Mouse (Mus musculus) thymus, postnatal 25 days (tissue): ENCODE data around the gene Rnf151.
"Not testable (repeated sequence)": the region's sequence is repeated elsewhere in the genome, so short reads cannot be mapped to it uniquely, and the experiment has no call there.

Source experiments
- DNase-seq: peaks from one replicate; pipeline ENCODE4 v3.0.0; 2022

Gene Rnf151

DNA sequence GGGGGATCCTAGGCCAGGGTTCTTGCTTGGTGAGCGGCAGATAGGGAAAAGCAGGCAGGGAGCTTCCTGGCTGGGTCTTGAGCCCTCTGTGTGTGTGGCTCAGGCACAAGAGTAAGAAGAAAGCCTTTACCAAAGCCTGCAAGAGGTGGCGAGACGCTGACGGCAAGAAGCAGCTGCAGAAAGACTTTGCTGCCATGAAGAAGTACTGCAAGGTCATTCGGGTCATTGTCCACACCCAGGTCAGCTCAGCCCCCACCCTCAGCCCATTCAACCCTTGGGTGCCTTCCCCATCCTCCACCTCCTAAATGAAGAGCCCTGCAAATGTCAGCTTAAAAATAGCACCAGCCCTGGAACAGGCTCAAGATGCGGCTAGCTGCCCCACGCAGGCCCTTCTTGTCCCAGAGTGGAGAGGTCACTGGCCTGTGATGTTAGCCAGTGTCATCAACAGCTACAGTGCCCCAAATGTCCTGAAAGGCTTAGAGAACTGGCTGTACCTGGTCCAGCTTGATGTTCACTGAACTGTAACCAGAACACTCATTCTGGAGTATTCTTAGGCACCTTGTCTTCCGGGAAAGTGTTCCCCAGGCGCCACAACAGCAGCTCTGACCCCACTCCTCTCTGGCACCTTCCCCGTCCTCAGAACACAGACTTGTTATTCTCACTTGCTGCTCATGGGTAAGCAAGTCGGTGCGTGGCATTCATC, 14.5 kb upstream of the Rnf151 start:
- no peak for DNase-seq

DNA sequence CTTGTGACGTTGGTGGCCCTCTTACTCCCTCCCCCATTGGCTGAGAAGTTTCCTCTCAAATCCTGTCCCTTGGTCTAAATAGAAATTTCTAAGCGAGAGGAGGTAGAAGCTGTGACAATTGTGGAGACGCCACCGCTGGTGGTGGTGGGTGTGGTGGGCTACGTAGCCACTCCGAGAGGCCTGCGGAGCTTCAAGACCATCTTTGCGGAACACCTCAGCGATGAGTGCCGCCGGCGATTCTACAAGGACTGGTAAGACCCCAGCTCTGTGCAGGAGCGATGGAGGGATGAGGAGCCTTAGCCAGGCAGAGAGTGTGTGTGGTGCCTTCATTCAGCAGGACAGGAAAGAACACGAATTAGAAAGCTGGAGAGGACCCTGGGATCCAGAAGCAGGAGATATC, 12.9 kb upstream of the Rnf151 start:
- DNase-seq, result no peak

DNA sequence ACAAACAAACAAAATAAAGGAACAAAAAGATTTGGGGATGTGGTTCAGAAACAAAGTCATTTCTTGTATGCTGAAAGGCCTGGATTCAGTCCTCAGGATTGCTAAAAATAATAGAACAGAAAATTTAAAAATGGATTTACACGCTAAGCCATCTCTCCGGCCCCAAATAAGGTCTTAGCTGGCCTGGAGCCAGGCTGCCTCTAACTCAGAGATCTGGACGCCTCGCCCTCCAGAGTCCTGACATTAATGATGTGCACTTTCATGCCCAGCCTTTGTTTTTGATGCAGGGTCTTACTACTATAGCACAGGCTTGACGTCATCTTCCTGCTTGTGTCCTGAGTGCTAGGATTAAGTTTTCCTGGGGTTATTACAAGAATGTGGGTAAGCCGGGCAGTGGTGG, 11.2 kb upstream of the Rnf151 start:
- no peak for DNase-seq

DNA sequence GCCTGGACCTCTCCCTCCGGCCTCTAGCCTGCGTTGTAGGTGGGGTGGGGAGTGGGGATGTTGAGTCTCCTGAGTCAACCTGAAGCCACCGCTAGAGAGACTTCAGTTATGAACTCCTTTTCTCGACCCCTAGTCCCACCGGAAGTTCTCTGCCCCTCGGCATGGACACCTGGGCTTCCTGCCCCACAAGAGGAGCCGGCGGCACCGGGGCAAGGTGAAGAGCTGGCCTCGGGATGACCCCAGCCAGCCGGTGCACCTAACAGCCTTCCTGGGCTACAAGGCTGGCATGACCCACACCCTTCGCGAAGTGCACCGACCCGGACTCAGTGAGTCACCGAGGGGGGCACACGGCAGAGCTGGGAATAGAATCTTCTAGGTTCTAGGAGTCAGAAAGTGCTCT, 10.3 kb upstream of the Rnf151 start:
- no peak for DNase-seq

DNA sequence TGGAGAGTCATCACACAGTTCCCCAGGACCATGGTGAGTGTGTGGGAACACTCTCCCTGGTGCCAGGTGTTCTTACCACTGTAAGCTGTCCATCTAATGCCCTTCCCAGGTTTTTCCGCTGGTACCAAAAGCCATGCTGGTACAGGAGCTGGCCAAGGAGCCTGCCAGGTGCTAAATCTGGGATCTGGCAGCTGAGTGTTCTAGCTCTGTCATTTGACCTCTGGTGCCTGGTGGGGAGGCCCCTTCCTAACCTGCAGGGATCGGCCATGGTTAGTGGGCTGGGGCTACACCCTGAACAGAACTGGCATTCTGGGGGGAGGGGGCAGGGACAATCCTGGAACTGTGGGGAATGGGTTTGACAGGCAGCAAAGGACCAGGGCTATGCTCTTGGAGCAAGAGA, 9.8 kb upstream of the Rnf151 start, which contains the start of gene Rpl3l:
Gene Rpl3l, plus strand, starts transcription at position 203 of the 400 bp plus-strand sequence.
- DNase-seq, result no peak

DNA sequence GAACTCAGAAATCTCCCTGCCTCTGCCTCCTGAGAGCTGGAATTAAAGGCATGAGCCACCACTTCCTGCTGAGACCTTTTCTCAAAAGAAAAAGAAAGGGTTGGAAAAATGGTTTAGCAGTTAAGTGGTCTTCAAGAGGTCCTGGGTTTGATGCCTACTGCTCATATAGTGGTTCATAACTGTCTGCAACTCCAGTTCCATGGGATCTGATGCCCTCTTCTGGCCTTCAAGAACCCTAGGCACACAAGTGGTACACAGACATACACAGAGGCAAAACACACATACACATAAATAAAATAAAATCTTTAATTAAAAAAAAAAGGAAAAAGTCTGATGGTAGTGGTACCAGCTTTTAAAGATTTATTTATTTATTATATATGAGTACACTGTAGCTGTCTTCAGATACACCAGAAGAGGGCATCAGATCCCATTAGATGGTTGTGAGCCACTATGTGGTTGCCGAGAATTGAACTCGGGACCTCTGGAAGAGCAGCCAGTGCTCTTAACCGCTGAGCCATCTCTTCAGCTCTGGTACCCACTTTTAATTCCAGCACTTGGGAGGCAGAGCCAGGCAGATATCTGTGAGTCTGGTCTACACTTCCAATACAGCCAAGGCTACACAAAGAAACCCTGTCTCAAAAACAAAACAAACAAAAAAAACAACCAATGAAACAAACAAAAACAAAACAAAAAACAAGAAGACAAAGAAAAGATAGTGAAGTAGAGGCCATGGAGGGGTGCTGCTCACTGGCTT, 8.0 kb upstream of the Rnf151 start:
- DNase-seq, result no peak

DNA sequence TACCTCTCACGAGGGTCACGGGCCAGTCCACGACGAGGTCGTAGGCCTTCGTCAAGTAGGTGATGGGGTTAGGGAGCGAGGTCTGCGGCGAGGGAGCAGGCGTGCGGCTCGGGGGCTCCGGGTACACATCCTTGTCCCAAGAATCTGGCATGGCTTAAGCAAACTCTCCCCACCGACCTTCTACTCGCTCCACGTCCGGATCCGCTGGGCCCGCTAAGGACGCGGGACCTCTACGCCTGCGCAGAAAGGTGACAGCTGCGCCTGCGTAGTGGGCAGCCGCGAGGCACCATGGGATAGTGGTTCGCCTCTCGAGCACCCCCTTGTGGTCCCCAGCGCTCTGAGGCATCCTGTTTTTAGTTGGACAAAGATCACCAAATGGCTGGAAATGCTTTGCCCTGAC, 6.3 kb upstream of the Rnf151 start, which contains the start of gene Ndufb10:
Gene Ndufb10, minus strand, starts transcription at position 295 of the 400 bp plus-strand sequence.
- peak; percentile 96 for DNase-seq

DNA sequence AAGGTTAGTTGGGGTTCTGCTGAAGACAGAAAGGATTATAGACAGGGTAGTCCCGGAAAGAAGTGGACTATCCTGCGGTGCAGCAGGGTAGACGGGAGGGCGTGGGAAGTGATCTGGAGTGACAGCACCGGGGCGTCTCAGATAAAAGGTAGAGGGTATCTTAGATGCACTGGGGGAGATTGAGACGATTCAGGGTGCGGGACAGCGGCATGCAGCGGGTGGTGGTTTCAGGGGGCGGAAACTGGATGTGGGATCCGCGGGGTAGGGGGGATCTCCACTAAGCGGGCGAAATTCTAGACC, 6.0 kb upstream of the Rnf151 start:
- DNase-seq, result no peak

DNA sequence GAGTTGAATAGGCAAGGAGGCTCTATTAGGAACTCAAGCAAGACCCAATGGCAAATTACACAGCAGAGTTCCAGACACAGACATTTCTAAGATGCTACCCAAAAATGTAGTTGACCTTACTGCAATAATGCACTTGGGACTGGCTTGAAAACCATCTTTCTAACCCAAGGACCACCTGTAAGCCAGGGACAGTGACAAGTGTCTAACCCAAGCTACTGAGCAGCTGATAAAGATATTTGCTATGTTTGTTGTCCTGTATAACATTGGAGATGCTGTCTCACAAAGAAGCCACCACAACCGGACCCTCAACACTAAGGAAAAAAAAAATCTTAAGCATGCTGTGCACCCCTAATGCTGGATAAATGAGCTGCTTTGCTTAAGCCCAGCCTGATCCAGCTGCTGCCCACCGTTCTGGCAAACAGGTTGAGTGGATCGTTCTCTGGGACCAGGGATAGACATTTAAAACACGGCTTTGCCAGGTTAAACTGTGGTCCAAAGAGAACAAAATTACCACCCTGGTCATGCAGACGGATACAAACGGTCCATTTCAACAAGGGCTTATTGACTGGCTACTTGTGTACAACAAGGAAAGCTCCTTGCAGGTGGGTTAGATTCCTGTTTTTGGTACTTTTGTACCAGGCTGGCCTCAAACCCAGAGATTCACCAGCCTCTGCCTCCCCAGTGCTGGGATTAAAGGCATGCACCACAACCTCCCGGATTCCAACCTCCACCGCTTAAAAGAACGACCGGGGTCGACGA, 5.4 kb upstream of the Rnf151 start:
- DNase-seq, result no peak

DNA sequence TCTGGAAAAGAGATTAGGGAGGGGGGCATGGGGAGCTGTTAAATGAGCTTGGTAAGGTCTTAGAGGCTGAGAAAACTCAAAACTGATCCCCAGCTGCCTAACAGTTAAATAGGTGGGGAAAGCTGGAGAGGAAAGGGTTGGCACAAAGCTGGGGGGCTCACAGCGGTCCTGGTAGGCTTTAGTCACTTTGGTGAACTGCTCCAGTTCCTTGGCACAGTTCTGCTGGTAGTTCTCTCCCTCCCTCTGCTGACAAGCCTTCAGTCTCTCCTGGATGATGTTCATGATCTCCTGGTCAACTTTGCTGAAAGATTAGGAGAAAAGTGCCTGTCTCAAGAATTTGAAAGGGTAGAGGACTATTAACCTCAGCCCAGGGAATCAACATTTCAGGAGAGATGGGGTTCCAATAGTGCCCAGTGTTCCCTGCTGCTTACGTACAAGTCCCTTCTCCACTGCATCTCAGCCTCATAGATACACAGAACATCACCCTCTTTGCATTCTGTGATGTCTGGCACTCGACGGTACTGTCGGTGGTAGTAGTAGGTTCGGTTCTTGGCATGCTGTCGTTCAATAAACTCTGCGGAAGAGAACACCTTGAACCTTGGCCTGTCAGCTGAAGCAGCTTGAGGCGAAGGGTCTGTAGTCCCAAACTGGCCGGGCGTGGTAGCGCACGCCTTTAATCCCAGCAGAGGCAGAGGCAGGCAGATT, 4.5 kb upstream of the Rnf151 start:
- no peak for DNase-seq

DNA sequence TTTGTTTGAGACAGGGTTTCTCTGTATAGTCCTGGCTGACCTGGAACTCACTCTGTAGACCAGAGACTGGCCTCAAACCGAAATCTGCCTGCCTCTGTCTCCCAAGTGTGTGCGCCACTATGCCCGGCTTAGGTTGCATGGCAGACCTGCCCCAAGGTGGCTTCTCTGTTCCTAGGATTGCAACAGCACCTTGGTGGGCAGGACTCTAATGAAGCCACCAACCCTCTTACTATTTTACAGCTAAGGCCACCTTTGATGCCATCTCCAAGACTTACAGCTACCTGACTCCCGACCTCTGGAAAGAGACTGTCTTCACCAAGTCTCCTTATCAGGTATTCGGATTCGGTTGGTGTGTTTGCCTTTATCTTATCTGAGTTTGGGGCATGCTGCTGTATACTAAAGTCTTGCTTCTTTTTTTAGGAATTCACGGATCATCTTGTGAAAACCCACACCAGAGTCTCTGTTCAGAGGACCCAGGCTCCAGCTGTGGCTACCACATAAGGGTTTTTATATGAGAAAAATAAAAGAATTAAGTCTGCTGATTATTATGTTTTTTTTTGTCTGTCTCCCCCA, 3.6 kb upstream of the Rnf151 start:
- DNase-seq, result not testable (repeated sequence)

DNA sequence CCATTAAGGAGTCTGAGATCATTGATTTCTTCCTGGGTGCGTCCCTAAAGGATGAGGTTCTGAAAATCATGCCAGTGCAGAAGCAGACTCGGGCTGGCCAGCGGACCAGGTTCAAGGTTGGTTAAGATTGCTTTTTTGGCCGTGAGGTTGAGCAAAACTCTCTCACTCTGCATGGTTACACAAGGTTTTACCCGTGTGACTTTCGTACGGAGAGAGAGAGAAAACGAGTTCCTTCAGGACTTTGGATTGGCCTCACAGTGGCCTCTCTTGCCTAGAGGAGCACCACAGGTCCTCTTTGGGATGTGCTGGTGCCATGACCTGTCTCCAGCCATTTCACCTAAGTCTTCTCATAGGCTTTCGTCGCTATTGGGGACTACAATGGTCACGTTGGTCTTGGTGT, 2.8 kb upstream of the Rnf151 start:
- not testable (repeated sequence) for DNase-seq

DNA sequence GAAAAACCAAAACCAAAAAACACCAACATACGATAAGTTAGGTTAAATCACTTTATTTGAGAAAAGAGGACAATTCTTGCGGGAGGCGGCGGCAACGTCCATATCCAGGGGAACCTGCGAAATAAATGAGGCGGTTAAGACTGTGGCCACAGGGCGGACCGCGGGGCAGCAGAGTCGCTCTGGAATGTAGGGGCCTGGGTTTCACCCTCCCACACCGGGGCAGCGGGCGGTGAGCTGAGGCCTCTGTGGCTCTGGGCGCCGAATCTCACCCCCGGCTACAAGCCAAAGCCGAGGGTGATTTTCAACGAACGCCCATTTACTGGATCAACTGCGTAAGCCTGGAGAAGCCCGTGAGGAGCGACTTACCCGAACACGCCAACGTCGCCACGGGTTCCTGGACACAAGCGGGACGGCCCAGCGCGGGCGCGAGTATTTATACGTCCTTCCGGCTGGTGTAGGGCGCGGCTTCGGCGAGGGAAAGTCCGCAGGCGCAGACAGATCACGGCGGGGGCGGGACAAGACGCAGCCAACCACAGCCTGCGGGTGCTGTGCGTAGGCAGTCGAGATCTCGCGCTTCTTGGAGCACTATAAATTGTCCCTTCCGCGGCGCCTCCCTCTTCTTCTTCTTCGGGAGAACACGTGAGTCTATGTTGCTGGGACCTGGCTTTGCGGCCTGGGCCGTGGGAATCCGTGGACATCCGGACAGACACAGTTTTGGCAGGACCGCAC, 1.8 kb upstream of the Rnf151 start:
- peak; percentile 96 for DNase-seq

DNA sequence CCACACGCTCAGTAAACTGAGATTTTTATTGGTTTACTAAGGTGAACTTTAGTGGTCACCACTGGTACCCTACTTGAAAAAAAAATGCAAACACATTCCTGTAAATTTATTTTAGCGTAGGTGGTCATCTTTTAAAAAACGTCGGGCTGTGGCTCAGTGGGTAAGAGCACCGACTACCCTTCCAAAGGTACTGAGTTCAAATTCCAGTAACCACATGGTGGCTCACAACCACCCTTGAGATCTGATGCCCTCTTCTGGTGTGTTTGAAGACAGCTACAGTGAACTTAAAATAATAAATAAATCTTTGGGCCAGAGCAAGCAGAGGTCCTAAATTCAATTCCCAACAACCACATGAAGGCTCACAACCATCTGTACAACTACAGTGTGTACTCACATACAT, 1.1 kb upstream of the Rnf151 start:
- DNase-seq, result not testable (repeated sequence)

DNA sequence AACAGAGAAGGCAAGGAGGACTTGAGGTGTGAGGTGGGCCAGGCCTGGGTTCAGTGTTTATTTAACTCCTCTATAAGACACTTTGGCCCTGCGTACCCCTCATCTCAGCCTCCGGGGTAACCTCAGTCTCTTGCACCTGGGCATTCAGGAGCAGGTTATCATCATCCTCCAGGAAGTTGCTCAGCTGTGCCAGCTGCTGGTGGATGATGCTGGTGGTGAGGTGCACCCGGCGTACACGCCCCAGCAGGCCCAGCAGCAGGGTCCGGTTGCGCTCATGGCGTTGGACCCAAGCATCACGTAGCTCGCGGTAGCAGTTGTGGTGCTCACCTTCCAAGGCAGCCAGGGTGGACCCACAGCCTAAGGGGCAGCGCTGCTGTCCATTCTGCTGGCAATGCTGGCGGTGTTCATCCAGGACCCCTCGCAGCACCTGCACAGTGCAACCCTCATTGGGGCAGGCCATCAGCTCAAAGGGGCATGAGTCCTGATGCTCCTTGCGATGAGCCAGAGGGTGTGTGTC, 1.6 kb downstream of the Rnf151 start:
- DNase-seq, result no peak

DNA sequence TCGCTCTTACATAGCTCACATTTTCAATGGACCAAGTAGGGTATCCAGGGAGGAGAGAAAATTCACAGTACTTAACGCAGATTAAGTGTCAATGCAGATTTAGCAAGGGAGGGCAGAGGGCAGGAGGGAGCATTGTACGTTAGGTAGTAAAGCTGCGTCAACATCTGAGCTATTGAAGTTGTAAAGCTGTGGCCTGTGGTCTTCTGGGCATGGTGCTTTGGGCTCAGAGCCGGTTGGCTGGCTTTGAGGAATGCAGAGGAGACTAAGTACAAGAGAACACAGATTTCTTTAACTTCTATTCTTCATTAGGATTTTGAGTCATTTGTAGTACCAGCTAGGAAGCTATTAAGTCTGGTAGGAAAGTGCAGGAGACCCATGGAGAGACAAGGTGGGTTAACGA, 2.3 kb downstream of the Rnf151 start:
- no peak for DNase-seq

DNA sequence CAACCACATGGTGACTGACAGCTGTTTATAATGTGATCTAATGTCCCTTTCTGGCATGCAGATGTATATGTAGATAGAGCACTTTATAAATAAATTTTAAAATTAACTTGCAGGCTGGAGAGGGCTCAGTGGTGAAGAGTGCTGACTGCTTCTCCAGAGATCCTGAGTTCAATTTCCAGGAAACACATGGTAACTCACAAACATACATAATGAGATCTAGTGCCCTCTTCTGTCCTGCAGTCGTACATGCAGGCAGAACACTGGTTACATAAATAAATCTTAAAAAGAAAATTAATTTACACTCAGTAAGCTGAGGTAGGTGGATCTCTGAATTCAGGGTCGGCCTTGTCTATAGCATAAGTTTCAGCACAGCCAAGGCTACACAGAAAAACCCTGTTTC, 9.2 kb downstream of the Rnf151 start:
- no peak for DNase-seq

DNA sequence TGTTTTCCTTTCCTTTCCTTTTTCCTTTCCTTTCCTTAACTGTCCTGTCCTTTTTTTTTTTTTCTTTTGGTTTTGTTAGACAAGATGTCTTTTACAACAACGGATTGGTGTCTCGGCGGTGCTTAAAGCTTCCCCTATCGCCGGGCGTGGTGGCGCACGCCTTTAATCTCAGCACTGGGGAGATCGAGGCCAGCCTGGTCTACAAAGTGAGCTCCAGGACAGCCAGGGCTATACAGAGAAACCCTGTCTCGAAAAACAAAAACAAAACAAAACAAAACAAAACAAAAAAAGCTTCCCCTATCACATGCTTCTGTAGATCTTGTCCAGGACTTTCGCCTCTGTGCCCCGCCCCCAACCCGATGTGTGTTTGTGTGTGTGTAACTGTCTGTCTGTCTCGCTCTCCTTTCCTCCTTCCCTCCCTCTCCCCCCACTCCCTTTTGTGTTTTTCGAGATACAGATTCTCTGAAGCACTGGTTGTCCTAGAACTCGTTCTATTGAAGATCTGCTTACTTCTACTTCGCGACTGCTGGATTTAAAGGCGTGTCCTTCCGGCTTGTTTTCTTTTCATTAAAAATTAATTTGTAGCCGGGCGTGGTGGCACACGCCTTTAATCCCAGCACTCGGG, 9.9 kb downstream of the Rnf151 start:
- no peak for DNase-seq

DNA sequence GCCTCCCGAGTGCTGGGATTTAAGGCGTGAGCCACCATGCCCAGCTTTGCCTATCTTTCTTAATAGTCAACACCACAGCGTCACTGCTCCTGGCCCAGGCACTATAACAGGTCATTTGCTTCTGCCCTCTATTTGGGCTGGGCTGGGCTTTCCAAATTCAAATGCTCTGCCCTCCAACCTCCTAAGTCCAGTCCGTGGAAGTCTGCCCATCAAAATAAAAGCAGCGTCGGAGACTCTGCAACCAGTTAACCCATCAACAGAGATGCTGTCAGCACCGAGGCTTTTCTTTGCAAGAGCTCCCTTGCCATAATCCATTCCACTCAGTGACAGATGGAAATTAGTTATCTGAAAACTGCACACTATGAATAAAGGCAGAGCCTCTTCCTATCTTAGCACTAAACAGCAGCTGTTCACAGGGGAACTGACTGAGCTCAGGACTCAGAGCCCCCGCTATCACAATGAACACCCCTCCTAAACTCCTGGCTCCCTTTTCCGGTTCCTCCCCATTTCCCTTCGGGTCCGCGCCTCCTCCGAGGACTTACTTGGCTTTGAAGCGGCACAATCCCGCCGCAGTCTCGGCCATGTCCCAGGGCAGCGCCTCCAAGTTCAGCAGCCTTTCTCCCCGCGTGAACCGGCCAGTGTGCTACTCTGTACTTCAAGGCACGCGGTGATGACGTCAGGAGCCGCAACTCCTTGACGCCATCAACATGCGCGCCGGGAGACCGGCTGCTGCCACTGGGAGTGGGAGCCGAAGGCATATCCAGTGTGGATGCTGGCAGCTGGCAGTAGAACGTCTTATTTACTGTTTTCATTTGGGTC, 10.7 kb downstream of the Rnf151 start, which contains the start of gene Tbl3:
Gene Tbl3, minus strand, starts transcription at position 679 of the 819 bp plus-strand sequence.
- DNase-seq, result peak; percentile 93

DNA sequence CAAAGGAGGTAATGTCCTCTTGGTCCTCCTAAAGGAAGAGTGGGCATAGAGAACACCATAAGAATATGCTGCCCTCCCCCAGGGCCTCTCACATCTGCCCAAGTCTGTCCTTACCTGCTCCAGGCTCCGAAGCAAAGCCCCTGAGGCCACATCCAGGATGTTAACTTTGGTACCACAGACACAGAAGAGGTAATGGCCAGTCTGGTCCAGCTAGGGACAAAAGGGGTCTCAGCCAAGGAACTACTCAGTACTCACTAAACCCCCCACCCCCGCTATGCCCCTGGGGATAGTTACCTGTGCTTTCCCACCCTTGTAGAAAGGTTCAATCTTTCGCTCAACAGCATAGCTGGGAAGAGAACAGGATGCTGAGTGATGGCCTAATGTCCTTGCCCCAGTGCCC, 12.0 kb downstream of the Rnf151 start:
- no peak for DNase-seq
